Mouse (Mus musculus): Measurements from ENCODE around the gene Ifnl3.

GRCm38 (mm10) chr7:28532005-28532404 is 9.4 kb downstream of the Ifnl3 start:
- TF ChIP-seq POLR2A (IDR thresholded peaks at IDR 0.05; ENCODE audit: insufficient read depth, low read length) (no peak), CTCF (IDR thresholded peaks at IDR 0.05; ENCODE audit: low read depth, low read length) (no peak), EP300 (IDR thresholded peaks at IDR 0.05; ENCODE audit: insufficient read depth, low read depth, low read length) (no peak)
